Mouse (Mus musculus): ENCODE results near the gene Ciao2a. TPM values are rescaled to one million over a fixed set of nuclear protein-coding genes. Genes with fewer than 3 reads are reported as not detected.

The Ciao2a gene
- polyA plus RNA-seq, 1 experiment from 2014 or later = 132 TPM

DNA sequence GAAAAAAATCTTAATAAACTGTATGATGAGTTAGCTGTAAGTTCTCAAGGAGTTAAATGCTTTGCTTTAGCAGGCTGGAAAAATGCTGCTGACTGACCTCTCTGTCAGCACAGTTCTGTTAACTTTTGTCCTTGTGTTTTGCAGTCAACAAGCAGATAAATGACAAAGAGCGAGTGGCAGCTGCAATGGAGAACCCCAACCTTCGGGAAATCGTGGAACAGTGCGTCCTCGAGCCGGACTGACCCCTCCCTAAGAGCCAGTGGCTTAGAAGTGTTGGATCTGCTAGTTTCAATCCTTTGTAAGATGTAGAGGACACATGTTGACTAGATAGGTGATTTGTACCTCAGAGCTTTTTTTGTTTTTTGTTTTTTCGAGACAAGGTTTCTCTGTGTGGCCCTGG is 11.8 kb downstream of the Ciao2a start:
- WGBS (ENCODE audit: insufficient replicate concordance) = 86% methylated on average over 7 of the region's 7 CpGs
- Histone ChIP-seq H3K4me3 (replicated peaks) (no peak overlapping the region), H3K9ac (no peak overlapping the region)

DNA sequence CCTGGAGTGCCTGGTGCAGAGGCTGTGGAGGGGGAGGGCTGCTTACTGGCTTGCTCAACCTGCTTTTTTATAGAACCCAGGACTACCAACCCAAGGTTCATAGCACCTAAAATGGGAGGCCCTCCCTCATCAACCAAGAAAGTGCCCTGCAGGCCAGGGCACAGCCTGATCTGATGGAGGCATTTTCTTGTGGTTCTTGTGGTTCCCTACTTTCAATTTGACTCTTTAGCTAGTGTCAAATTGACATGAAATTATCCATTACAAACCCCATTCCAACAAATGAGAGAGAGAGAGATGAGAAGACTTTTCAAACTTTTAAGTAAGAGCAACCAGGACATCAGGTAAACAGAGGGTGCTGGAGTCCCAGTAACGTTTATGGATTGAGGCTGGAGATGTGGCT is 15.9 kb downstream of the Ciao2a start:
- Histone ChIP-seq H3K9me3 (replicated peaks) (no peaks in the 10 kb centered on the region), H3K4me3 (replicated peaks) (no peak overlapping the region), H3K4me1 (replicated peaks) (peaks cover 7% of the 10 kb centered on the region; the same call in 1 of the 2 replicates), H3K27ac (replicated peaks) (no peak overlapping the region), H3K4me2 (no peak overlapping the region), H3K36me3 (replicated peaks) (peaks cover 36% of the 10 kb centered on the region), H3K9ac (no peak overlapping the region), H3K27me3 (no peaks in the 10 kb centered on the region)
- WGBS (ENCODE audit: insufficient replicate concordance) = 40% methylated on average over 1 of the region's 1 CpGs
- no peak for ATAC-seq (ENCODE audit: insufficient read depth)

More for the DNA sequence above, 11.8 kb downstream of the Ciao2a start:
- Histone ChIP-seq H3K4me2 (no peak overlapping the region), H3K27me3 (no peaks in the 10 kb centered on the region), H3K27ac (replicated peaks) (no peak overlapping the region), H3K9me3 (replicated peaks) (no peaks in the 10 kb centered on the region), H3K36me3 (replicated peaks) (peaks cover 74% of the 10 kb centered on the region), H3K4me1 (replicated peaks) (no peaks in the 10 kb centered on the region; the same call in 1 of the 2 replicates)
- ATAC-seq (ENCODE audit: insufficient read depth) = no peak

DNA sequence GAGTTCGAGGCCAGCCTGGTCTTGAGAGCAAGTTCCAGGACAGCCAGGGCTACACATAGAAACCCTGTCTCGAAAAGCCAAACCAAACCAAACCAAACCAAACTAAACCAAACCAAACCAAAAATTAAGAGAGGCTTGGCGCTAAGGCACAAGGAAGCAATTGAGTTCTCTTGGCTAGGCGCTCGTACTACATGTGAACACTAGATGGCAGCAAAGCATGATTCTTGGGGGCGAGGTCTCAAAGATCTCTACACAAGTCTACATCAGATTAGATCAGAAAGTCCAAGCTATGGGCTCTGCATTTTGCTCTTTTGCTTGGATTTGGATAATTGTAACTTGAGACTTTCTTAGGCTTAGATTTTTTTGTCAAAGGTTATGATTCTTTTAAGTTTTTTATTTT is 17.8 kb downstream of the Ciao2a start:
- H3K9me3 ChIP-seq (replicated peaks) = no peaks in the 10 kb centered on the region

DNA sequence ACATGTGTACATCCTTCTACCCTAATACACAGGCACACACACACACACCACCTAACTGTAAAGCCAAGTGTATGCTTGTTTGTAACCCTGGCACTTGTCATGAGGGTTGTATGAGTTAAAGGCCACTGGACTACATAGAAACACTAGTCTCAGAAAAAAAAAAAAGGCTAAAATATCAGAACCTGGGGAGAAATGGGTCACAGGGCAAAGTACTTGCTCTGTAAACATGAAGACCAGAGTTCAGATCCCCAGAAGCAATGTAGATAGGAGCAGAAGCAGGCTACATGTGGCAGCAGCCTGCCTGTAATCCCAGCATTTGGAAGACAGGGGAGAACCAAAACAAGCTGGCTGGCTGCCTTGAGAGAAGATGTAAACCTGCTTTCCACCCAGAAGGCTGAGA is 19.7 kb downstream of the Ciao2a start:
- Histone ChIP-seq H3K27me3 (peaks cover 7% of the 10 kb centered on the region; the same call in 1 of the 2 replicates), H3K9ac (no peak overlapping the region), H3K36me3 (replicated peaks) (no peaks in the 10 kb centered on the region; the same call in 1 of the 2 replicates), H3K4me1 (replicated peaks) (peaks cover 7% of the 10 kb centered on the region; the same call in 1 of the 2 replicates), H3K4me2 (no peak overlapping the region), H3K4me3 (replicated peaks) (no peak overlapping the region), H3K27ac (replicated peaks) (no peak overlapping the region), H3K9me3 (replicated peaks) (no peaks in the 10 kb centered on the region)
- ATAC-seq (ENCODE audit: insufficient read depth) = no peak

More for the DNA sequence above, 17.8 kb downstream of the Ciao2a start:
- H3K27me3 ChIP-seq = peaks cover 4% of the 10 kb centered on the region; the same call in 1 of the 2 replicates
- no peak overlapping the region for H3K9ac ChIP-seq
- 6% methylated on average over 6 of the region's 6 CpGs for WGBS (ENCODE audit: insufficient replicate concordance)
- no peak overlapping the region for H3K4me3 ChIP-seq (replicated peaks)
- H3K4me1 ChIP-seq (replicated peaks) = peaks cover 7% of the 10 kb centered on the region; the same call in 1 of the 2 replicates
- no peak; the same call in 1 of the 2 replicates for ATAC-seq (ENCODE audit: insufficient read depth)
- no peak overlapping the region for H3K27ac ChIP-seq (replicated peaks)
- H3K4me2 ChIP-seq = no peak overlapping the region
- H3K36me3 ChIP-seq (replicated peaks) = peaks cover 18% of the 10 kb centered on the region

DNA sequence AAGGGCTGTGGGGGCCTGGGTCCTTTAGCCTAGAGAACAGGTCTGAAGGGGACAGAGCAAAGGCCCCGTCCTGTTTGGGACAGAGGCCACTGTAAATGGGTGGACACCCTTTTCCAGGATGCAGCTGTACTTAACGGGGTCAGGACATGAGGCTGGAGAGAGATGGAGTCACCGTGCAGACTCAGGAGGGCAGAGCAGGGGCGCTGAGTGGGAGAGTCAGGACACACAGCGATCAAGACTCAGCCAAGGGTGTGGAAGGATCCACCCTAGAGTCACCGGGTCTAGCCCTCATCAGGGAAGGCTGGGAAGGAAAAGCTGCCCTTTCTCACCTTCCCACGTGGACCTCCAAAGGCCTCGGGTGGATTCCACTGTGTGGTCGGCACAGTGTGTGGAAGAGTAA is 25.6 kb downstream of the Ciao2a start:
- Histone ChIP-seq H3K27ac (replicated peaks) (no peak overlapping the region), H3K4me2 (no peak overlapping the region), H3K27me3 (peaks cover 31% of the 10 kb centered on the region), H3K9me3 (replicated peaks) (no peaks in the 10 kb centered on the region), H3K4me3 (replicated peaks) (no peak overlapping the region), H3K9ac (no peak overlapping the region), H3K4me1 (replicated peaks) (peaks cover 7% of the 10 kb centered on the region; the same call in 1 of the 2 replicates), H3K36me3 (replicated peaks) (no peaks in the 10 kb centered on the region)
- WGBS (ENCODE audit: insufficient replicate concordance) = 61% methylated on average over 9 of the region's 9 CpGs
- no peak for ATAC-seq (ENCODE audit: insufficient read depth)

DNA sequence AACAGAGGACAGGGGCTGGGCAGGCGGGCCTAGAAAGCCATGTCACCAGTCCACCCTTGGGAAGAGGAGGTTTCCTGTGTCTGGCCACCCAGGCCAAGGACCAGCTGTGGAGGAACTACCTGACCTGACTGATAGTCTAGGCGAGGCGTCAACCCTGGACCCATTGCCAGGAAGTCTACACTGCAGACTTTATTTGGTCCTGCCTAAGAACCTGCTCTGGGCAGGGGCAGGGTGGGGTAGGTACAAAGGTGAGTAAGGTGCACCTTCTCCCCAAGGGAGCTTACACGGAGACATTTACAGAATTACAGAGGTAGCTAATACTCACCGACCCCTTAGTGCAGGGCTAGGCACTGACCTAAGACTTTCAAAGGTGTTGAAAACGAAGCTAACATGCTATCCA is 27.2 kb downstream of the Ciao2a start:
- ATAC-seq (ENCODE audit: insufficient read depth) = no peak
- Histone ChIP-seq H3K9me3 (replicated peaks) (no peaks in the 10 kb centered on the region), H3K4me2 (no peak overlapping the region), H3K9ac (no peak overlapping the region), H3K27ac (replicated peaks) (no peak overlapping the region), H3K4me3 (replicated peaks) (no peak overlapping the region), H3K36me3 (replicated peaks) (no peaks in the 10 kb centered on the region), H3K4me1 (replicated peaks) (peaks cover 21% of the 10 kb centered on the region), H3K27me3 (peaks cover 35% of the 10 kb centered on the region)
- 63% methylated on average over 6 of the region's 6 CpGs for WGBS (ENCODE audit: insufficient replicate concordance)

DNA sequence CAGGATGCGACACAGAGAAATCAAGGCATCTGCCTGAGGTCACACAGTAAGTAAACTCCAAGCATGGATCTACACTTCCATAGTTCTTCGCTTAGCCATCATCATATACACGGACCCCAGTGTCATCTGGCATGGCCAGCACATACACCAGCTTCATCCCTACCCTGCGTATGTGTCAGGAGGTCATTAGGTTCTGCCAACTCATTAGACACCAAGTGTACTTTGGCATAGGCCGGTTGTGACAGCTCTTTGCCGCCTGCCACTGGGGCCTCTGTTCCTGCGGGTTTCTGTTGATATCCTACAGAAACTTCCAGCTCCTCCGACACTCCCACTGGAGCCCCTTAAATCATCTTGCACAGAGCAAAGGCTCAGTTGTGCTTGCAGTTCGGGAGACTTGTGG is 27.6 kb downstream of the Ciao2a start:
- no peak overlapping the region for H3K4me3 ChIP-seq (replicated peaks)
- no peak for ATAC-seq (ENCODE audit: insufficient read depth)
- WGBS (ENCODE audit: insufficient replicate concordance) = 79% methylated on average over 9 of the region's 9 CpGs
- no peak overlapping the region for H3K4me2 ChIP-seq
- H3K27me3 ChIP-seq = peaks cover 35% of the 10 kb centered on the region
- H3K4me1 ChIP-seq (replicated peaks) = peaks cover 25% of the 10 kb centered on the region
- H3K27ac ChIP-seq (replicated peaks) = no peak overlapping the region
- H3K36me3 ChIP-seq (replicated peaks) = no peaks in the 10 kb centered on the region
- H3K9ac ChIP-seq = no peak overlapping the region
- no peaks in the 10 kb centered on the region for H3K9me3 ChIP-seq (replicated peaks)

DNA sequence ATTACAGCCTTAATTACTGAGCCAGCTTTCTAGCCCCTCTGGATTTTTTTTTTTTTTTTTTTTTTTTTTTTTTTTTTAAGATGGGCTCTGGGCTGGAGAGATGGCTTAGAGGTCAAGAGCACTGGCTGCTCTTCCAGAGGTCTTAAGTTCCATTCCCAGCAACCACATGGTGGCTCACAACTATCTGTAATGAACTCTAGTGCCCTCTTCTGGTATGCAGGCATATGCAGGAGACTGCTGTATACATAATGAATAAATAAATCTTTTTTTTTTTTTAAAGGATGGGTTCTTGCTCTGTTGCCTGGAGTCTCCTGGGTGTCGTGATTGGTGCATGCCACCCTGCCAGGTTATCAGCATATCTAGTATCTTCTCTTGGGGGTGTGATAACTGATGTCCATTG is 29.1 kb downstream of the Ciao2a start:
- 47% methylated on average over 1 of the region's 1 CpGs for WGBS (ENCODE audit: insufficient replicate concordance)
- Histone ChIP-seq H3K4me1 (replicated peaks) (peaks cover 40% of the 10 kb centered on the region), H3K27me3 (peaks cover 32% of the 10 kb centered on the region), H3K9me3 (replicated peaks) (no peaks in the 10 kb centered on the region), H3K4me3 (replicated peaks) (no peak overlapping the region), H3K4me2 (no peak overlapping the region), H3K9ac (no peak overlapping the region), H3K27ac (replicated peaks) (no peak overlapping the region), H3K36me3 (replicated peaks) (0 out of 2 replicates have a peak, but pooled peaks cover 3% of the 10 kb centered on the region)
- no peak for ATAC-seq (ENCODE audit: insufficient read depth)

DNA sequence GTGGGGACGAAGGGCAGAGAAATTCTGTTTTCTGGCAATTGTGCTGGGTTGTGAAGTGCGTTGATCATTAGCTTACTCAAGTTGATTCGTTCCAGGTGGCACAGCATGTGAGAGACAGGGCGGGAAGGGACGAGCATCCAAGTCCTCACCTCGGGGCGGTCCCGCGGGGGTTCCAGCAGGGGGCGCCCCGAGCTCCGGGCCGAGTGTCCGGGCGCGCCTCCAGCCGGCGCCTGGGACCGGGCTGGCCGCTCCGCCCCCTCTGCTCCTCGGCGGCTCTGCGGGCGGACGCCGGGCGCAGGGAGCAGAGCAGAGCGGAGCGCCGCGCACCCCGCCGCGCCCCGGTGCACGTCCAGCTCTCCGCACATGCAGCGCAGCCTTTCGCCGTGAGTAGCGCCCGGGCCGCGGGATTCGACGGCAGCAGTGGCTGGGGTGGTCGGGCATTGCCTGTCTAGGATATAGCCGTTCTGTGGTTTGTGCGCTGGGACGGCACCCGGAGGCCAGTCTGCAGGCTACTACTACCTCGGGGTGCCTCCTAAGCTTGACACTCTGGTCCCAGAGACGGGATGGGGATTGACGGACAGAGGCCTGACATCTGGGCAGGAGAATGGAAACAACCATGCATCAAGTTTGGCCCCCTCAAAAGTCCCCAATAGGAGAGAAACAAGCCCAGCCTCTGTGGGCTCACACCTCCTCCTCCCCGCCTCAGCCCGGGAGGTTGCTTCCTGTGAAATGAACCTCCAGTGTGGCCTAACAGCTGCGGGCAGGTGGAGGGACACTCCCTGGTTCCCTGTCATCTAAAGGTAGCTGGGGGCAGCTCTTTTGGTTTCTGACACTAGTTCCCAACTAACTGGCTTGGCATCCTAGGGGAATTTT is 31.8 kb downstream of the Ciao2a start, which contains the start of gene Dapk2:
Gene Dapk2, plus strand, starts transcription at position 266 of the 873 bp plus-strand sequence.
- H3K36me3 ChIP-seq (replicated peaks) = 0 out of 2 replicates have a peak, but pooled peaks cover 3% of the 10 kb centered on the region

DNA sequence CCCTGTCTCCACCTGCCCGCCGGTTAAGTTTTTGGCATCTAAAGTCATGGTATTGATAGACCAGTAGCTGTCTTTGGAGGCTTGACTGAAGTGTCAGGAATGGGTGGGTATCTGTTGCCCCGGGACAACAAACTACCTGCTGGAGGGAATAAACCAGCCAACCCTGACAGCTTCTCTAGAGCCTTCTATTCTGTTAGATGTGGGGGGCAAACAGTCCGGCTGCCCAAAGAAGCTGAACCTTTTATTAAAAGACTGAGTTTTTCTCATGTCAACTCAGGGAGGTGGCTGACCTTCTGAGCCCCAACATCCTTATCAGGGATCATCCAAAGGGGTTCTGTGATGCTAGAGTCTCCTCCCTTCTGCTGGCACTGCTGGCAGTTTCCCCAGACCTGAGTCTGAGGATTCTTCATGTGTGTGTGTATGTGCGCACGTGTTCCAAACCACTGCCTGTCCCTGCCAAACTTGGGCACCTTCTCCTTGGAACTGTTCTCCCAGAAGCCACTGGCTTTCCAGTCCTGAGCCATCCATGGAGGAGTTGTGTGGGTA is 32.5 kb downstream of the Ciao2a start:
- Histone ChIP-seq H3K27ac (replicated peaks) (peak overlapping the region; percentile 86), H3K9ac (peak overlapping the region; percentile 76), H3K4me2 (peak overlapping the region; percentile 84), H3K4me3 (replicated peaks) (peak overlapping the region; percentile 72), H3K27me3 (peaks cover 13% of the 10 kb centered on the region; the same call in 1 of the 2 replicates), H3K9me3 (replicated peaks) (no peaks in the 10 kb centered on the region), H3K4me1 (replicated peaks) (peaks cover 58% of the 10 kb centered on the region), H3K36me3 (replicated peaks) (0 out of 2 replicates have a peak, but pooled peaks cover 3% of the 10 kb centered on the region)
- ATAC-seq (ENCODE audit: insufficient read depth) = peak; percentile 60
- whole genome bisulfite sequencing (ENCODE audit: insufficient replicate concordance) = 61% methylated on average over 6 of the region's 6 CpGs

More for the DNA sequence above, 31.8 kb downstream of the Ciao2a start, which contains the start of gene Dapk2:
- Histone ChIP-seq H3K4me1 (replicated peaks) (peaks cover 58% of the 10 kb centered on the region), H3K9me3 (replicated peaks) (no peaks in the 10 kb centered on the region), H3K4me2 (peak within 1 kb of the TSS; percentile 84), H3K27ac (replicated peaks) (peak within 1 kb of the TSS; percentile 86), H3K27me3 (peaks cover 18% of the 10 kb centered on the region), H3K9ac (peak within 1 kb of the TSS; percentile 76), H3K4me3 (replicated peaks) (peak within 1 kb of the TSS; percentile 72)
- under 1% methylated on average over 58 of the region's 58 CpGs for WGBS (ENCODE audit: insufficient replicate concordance)
- peak; percentile 94 for ATAC-seq (ENCODE audit: insufficient read depth)

DNA sequence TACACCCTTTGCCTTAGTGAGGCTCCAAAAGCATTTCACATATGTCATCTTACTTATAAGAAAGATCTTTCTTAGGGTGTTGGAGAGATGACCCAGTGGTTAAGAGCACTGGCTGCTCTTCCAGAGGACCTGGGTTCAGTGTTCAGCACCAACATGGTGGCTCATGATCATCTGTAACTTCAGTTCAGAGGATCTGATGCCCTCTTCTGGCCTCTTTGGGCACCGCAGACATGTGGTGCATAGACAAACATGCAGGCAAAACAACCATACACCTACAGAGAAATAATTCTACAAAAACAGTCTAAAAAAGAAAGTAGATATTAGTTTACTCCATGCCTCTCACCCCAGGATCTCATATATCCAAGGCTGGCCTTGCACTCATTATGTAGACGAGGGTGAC is 33.7 kb downstream of the Ciao2a start:
- Histone ChIP-seq H3K27me3 (peaks cover 13% of the 10 kb centered on the region; the same call in 1 of the 2 replicates), H3K9me3 (replicated peaks) (no peaks in the 10 kb centered on the region), H3K9ac (no peak overlapping the region), H3K4me1 (replicated peaks) (peaks cover 60% of the 10 kb centered on the region), H3K4me2 (peak overlapping the region; percentile 84), H3K4me3 (replicated peaks) (peak overlapping the region; percentile 72; the same call in 1 of the 2 replicates), H3K27ac (replicated peaks) (no peak overlapping the region), H3K36me3 (replicated peaks) (peaks cover 9% of the 10 kb centered on the region)
- no peak for ATAC-seq (ENCODE audit: insufficient read depth)
- 91% methylated on average over 2 of the region's 2 CpGs for WGBS (ENCODE audit: insufficient replicate concordance)
